Mouse (Mus musculus) erythroblast, embryonic 14.5 days (primary cell): ENCODE results near the gene Olfr46.

Source experiments
- GATA1 ChIP-seq: IDR thresholded peaks from 2 replicates; pipeline ENCODE4 v1.6.1; 2012; ENCODE audit warnings: low read length, inconsistent platforms, mixed read lengths
- TAL1 ChIP-seq: IDR thresholded peaks from 3 replicates; pipeline ENCODE4 v1.6.1; 2012; ENCODE audit warnings: low read length, inconsistent platforms, mixed read lengths

DNA sequence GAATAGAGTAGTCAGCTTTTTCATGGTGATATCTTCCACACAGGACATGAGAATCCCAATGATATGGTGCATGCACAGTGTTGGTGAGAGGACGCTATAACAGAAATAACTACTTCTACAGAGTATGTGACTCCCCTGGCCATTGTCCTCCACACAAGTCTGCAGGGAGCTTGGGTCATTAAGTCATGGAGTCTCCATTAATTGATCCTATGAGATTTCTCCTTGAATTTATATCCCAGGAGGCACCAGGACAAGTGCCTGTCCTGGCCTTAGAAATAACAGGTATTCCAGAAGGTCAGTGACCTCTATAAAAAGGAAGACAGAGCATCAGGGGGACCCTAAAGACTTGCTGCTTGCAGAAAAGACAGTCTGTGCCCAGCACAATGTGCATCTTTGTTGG lies 45.1 kb downstream of the Olfr46 start, which contains the start of gene Olfr53:
- no peak for TF ChIP-seq GATA1
- no peak for TF ChIP-seq TAL1
